Mouse (Mus musculus) left cerebral cortex, postnatal 14 days (tissue): Measurements from ENCODE around the gene Zfp513. TPM values are rescaled to one million over a fixed set of nuclear protein-coding genes. Genes with fewer than 3 reads are reported as not detected.
"Not testable (repeated sequence)": the region's sequence is repeated elsewhere in the genome, so short reads cannot be mapped to it uniquely, and the experiment has no call there.

Experiments
- DNase-seq, 2 experiments: peaks; one replicate each; pipeline ENCODE4 v3.0.0; 2021 to 2022; ENCODE audit warnings: low spot score in 2 of 2, mixed read lengths in 1 of 2
- intact Hi-C: fragments of 180-260 bp; cut with DNase I; formaldehyde crosslinking; loops from one replicate; pipeline ENCODE4 v1.15.1; 2025
- long read RNA-seq, 2 experiments: library from polyadenylated mRNA; stranded (forward); transcript quantifications; one replicate each; pipeline ENCODE4 v2.0.0; 2021
- total RNA-seq, 2 experiments: library from RNA; stranded (reverse); gene quantifications; 2 replicates each; pipeline ENCODE4 v1.2.3; 2021

The Zfp513 gene
- total RNA-seq = 10 to 100 TPM; 27.2 to 31.1 TPM
- long read RNA-seq, experiment 1, transcript Zfp513-202 (4 exons, 2,228 nt) = major isoform, 23 of 53 reads
- long read RNA-seq, experiment 1, partial matches to known transcripts = 6 of 53 reads
- long read RNA-seq, experiment 1, other reads (novel, unspliced or antisense) = 24 of 53 reads
- long read RNA-seq, experiment 2, transcript Zfp513-202 (4 exons, 2,228 nt) = major isoform, 22 of 42 reads
- long read RNA-seq, experiment 2, partial matches to known transcripts = 1 of 42 reads
- long read RNA-seq, experiment 2, other reads (novel, unspliced or antisense) = 16 of 42 reads

GRCm38 (mm10) chr5:31201742-31202590 lies at the start of gene Zfp513:
TSS of gene Zfp513 (minus strand) at chr5:31202303.
- intact Hi-C loops = no loop called here
- DNase-seq = peak; percentile 98 to 99

- peak in 1 of 2 experiments; percentile 59 for DNase-seq
- intact Hi-C loops = no loop called here
Observed at GRCm38 (mm10) chr5:31251541-31252101, 49.5 kb upstream of the Zfp513 start, which contains the start of gene Krtcap3. TSS of gene Krtcap3 (plus strand) at chr5:31251691.

- no peak for DNase-seq
- intact Hi-C loops = no loop called here
Observed at GRCm38 (mm10) chr5:31250716-31251115, 48.6 kb upstream of the Zfp513 start.

- DNase-seq = no peak
- intact Hi-C loops = no loop called here
Observed at GRCm38 (mm10) chr5:31242191-31242590, 40.1 kb upstream of the Zfp513 start.

- no peak for DNase-seq
- intact Hi-C loops = loop anchor here (2.0 kb wide), 1 partner anchor 21 kb away; the partner anchor contains the start of gene Ppm1g
Observed at GRCm38 (mm10) chr5:31241522-31242034, 39.5 kb upstream of the Zfp513 start.

- intact Hi-C loops = loop anchor here (2.0 kb wide), 1 partner anchor 20 kb away; the partner anchor contains the start of gene Ppm1g
- peak; percentile 95 to 97 for DNase-seq
Observed at GRCm38 (mm10) chr5:31240637-31241521, 38.8 kb upstream of the Zfp513 start, which contains the start of the genes Nrbp1 and Gm9970. TSS of gene Nrbp1 (plus strand) at chr5:31240864. TSS of gene Gm9970 (minus strand) at chr5:31241232.

GRCm38 (mm10) chr5:31226641-31227040 lies 24.5 kb upstream of the Zfp513 start:
- intact Hi-C loops = no loop called here
- DNase-seq = no peak

GRCm38 (mm10) chr5:31222696-31223095 lies 20.6 kb upstream of the Zfp513 start:
- intact Hi-C loops = loop anchor here (5.0 kb wide), 1 partner anchor 105 kb away; no protein-coding TSS in a partner anchor
- no peak for DNase-seq

- intact Hi-C loops = loop anchor here (2.0 to 5.0 kb wide), 2 partner anchors 19 to 106 kb away; partner anchors contain the start of genes Gm9970 and Nrbp1
- DNase-seq = peak; percentile 43 to 74
Observed at GRCm38 (mm10) chr5:31221304-31221945, 19.3 kb upstream of the Zfp513 start.

GRCm38 (mm10) chr5:31220448-31221303 lies 18.6 kb upstream of the Zfp513 start, which contains the start of gene Ppm1g:
TSS of gene Ppm1g (minus strand) at chr5:31220687.
- peak; percentile 95 to 96 for DNase-seq
- intact Hi-C loops = loop anchor here (2.0 to 5.0 kb wide), 2 partner anchors 20 to 107 kb away; partner anchors contain the start of genes Gm9970 and Nrbp1

- intact Hi-C loops = loop anchor here (2.0 to 5.0 kb wide), 2 partner anchors 21 to 107 kb away; partner anchors contain the start of genes Gm9970 and Nrbp1
Observed at GRCm38 (mm10) chr5:31219911-31220447, 17.9 kb upstream of the Zfp513 start.

GRCm38 (mm10) chr5:31219474-31219873 lies 17.4 kb upstream of the Zfp513 start:
- intact Hi-C loops = no loop called here
- DNase-seq = no peak

More at GRCm38 (mm10) chr5:31219911-31220447, 17.9 kb upstream of the Zfp513 start:
- peak in 1 of 2 experiments; percentile 48 for DNase-seq

GRCm38 (mm10) chr5:31219070-31219469 lies 17.0 kb upstream of the Zfp513 start:
- intact Hi-C loops = no loop called here
- DNase-seq = no peak

GRCm38 (mm10) chr5:31218294-31218693 lies 16.2 kb upstream of the Zfp513 start:
- intact Hi-C loops = no loop called here
- DNase-seq = no peak

GRCm38 (mm10) chr5:31216554-31216953 lies 14.5 kb upstream of the Zfp513 start:
- intact Hi-C loops, DNase-seq: not testable (repeated sequence)

- intact Hi-C loops = no loop called here
- no peak for DNase-seq
Observed at GRCm38 (mm10) chr5:31204421-31204820, 2.3 kb upstream of the Zfp513 start.
